Mouse (Mus musculus) ES-E14 (cell line): ENCODE measurements around the gene Ncs1.

Experiments
- CHD2 ChIP-seq: IDR thresholded peaks from 2 replicates; pipeline ENCODE4 v1.6.1; 2014; ENCODE audit warnings: mild to moderate bottlenecking, low read depth, low read length, inconsistent platforms
- HCFC1 ChIP-seq: IDR thresholded peaks from 2 replicates; pipeline ENCODE4 v1.6.1; 2012; ENCODE audit warnings: low read length, inconsistent platforms, borderline replicate concordance; ENCODE audit not compliant: insufficient read depth
- MAFK ChIP-seq: IDR thresholded peaks from 2 replicates; pipeline ENCODE4 v1.6.1; 2014; ENCODE audit warnings: mild to moderate bottlenecking, low read depth, low read length, inconsistent platforms; ENCODE audit not compliant: insufficient read depth
- ZNF384 ChIP-seq: IDR thresholded peaks from 2 replicates; pipeline ENCODE4 v1.6.1; 2012; ENCODE audit warnings: low read depth, low read length, inconsistent platforms

GRCm38 (mm10) chr2:31303177-31303576 is 57.6 kb downstream of the Ncs1 start:
- no peak for TF ChIP-seq CHD2
- TF ChIP-seq MAFK: no peak
- TF ChIP-seq ZNF384: no peak
- no peak for TF ChIP-seq HCFC1
